Mouse (Mus musculus): ENCODE measurements at regions not wholly inside any gene's neighbourhood (a gene's known extent, or its start where the extent isn't known, plus 50 kb on each side); places are given as distances from the start of the nearest gene placed in this dataset.

GRCm38 (mm10) chr5:62545785-62546184 lies 220.2 kb downstream of the Arap2 start:
- no peak for DNase-seq (ENCODE audit: low spot score)

GRCm38 (mm10) chr5:62539304-62539703 lies 226.7 kb downstream of the Arap2 start:
- no peak for DNase-seq (ENCODE audit: low spot score)

DNA sequence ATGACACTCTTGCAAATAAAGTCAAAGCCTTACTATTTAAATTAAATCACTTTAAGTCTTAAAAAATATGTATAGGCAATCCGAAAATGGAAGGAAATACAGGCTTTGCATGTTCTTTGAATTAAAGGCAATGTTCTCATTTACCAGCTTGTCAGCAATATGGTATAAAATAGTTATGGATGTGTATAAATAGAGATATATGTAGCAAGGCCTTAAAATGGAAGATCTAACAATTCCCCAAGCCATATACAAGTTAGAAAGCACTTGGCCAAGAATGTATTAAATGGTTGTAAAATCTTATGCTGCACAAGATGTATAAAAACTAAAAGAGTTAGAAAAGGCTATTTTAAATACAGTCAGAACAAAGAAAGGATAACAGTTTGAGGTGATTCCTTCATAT lies 254.1 kb downstream of the Arap2 start:
- DNase-seq (ENCODE audit: low spot score), result no peak

DNA sequence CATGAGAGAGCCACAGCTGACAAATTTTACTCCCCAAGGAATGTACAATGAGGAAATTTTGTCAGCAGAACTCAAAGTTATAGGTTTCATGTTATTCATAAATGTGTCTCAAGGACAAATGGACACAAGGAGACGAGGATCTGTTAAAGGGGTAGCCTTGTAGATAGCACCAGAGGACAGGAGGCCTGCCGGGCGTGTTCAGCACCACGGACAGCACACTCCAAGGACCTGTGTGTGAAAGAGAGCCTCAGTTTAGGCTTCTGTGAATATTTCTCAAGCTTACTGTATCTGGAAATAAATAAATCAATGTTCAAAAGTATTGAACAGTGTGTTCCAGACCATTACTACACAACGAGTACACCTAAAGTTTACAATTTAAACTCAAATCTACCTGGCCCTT lies 282.4 kb downstream of the Arap2 start:
- DNase-seq (ENCODE audit: low spot score), result no peak

GRCm38 (mm10) chr5:62480967-62481366 lies 285.0 kb downstream of the Arap2 start:
- peak; percentile 20 for DNase-seq (ENCODE audit: low spot score)

GRCm38 (mm10) chr5:62473412-62473811 lies 292.5 kb downstream of the Arap2 start:
- DNase-seq (ENCODE audit: low spot score), result no peak

- DNase-seq (ENCODE audit: low spot score), result no peak
Measured at GRCm38 (mm10) chr5:62466802-62467201, 299.2 kb downstream of the Arap2 start.

DNA sequence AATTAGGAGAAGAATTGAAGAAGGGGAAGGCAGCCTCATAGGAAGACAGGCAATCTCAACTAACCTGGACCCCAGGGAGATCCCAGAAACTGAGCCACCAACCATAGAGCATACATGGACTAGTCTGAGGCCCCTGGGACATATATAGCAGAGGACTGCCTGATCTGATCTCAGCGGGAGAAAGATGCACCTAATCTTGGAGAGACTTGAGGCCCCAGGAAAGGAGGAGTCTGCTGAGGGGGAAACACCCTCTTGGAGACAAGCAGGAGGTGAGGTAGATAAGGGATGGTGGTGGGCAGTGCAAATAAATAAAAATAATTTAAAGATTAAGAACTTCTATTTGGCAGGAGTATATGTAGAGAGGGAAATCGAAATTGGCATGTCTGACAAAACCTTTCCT lies 303.4 kb downstream of the Arap2 start:
- no peak for DNase-seq (ENCODE audit: low spot score)

Measured in layer of hippocampus, adult 11-12 months (tissue).